Mouse (Mus musculus) MEL-GATA-1-ER (cell line): ENCODE measurements at regions not wholly inside any gene's neighbourhood (a gene's known extent, or its start where the extent isn't known, plus 50 kb on each side); places are given as distances from the start of the nearest gene placed in this dataset.
"Not testable (repeated sequence)": the region's sequence is repeated elsewhere in the genome, so short reads cannot be mapped to it uniquely, and the experiment has no call there.

Experiments
- DNase-seq: peaks from one replicate; pipeline ENCODE4 v3.0.0-alpha.2; 2012; ENCODE audit warnings: low read depth; ENCODE audit errors: extremely low read depth

DNA sequence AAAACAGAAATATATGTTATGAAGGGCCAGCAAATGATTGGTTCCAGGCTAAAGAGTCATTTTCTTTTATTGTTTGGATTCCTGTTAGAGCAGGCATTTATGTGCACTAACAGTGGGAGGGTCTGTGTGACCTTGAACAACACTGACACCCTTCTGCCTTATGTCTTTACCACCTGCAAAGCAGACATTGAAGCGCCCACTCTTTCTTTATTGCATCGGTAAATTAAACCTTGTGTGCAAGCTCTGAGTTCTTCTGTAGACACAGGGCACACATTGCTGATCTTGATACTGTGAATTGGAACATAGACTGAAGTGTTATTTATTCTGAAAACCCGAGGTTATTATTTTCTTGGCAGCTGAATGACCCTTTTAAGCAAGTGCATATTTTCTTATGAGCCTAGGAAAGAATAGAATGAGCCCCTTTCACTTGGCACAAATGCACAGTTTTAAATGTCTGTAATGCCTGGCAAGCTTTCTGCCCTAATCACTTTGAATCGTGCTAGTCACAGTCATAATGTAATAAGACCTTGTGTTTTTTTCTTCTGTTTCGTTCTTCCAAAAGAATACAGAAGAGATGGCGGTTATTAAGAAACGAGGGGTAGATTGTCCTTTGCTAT, 125.1 kb upstream of the Cobl start:
- no peak for DNase-seq

DNA sequence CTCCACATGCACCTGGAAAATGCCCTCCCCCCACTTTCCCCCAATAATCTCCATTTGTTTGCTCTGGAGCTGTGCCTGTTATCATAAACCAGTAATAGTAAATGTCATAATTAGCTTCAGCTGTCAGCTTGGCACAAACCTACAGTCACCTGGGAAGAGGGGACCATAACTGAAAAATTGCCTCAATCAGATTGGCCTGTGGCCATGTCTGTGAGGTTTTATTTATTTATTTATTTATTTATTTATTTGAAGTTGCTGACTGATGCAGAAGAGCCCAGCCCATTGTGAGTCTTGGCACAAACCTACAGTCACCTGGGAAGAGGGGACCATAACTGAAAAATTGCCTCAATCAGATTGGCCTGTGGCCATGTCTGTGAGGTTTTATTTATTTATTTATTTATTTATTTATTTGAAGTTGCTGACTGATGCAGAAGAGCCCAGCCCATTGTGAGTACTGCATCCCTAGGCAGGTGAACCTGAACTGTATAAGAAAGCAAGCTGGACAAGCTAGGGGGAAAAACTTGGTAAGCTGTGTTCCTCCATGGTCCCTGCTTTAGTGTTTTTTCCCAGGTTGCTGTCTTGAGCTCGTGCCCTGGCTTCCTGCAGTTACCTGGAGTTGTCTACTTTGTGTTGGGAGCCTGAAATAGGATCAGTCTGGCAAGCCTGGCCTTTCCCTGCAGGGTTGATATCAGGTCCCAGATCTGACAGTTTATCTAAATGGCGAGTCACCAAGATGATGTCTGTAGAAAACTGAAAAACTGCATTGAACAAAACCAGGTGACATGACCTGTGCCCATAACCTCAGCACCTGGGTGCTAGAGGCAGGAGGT, 120.3 kb upstream of the Cobl start:
- not testable (repeated sequence) for DNase-seq

DNA sequence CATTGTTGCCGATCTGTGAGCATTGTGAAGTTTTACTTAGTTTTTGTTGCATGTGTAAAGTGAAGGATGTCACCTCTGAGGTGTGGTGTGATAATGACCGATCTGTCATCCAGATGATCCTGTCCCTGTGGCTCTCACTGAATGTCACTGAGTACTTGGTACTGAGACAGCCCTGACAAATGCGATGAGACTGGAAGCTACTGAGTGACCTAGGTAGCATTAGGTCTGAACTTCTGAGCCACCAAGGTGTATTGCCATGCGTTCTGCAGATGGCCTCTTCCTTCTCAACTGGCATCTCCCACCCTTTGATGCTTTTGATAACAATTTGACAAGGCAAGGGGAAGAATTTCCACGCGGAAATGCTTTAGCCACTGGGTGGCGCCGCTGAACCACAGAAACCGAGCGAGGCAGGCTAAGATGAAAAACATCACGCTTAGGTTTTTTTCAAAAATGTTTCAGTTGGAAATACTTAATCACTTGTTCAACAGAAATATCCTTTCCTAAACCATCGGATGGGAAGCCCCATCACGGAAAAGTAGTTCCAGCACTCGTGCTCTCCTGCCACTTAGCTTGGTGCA, 114.3 kb upstream of the Cobl start:
- peak; percentile 17 for DNase-seq

DNA sequence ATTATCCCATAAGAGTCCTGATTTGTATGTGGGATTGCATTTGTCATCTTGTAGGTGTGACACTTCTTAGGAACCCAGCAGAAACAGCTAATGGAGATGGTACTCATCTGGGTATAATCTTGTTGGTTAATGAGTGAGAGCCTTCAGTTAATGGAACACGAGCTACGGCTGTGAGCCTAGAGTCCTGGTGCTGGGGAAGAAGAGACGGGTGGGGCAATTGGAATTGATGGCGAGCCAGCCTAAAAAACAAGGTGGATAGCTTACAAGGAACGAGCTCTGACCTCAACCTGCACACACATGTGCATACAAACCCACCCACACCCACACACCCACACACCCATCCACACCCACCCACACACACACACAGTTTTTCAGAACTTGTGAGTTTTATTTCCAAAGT, 94.9 kb upstream of the Cobl start:
- DNase-seq = no peak

DNA sequence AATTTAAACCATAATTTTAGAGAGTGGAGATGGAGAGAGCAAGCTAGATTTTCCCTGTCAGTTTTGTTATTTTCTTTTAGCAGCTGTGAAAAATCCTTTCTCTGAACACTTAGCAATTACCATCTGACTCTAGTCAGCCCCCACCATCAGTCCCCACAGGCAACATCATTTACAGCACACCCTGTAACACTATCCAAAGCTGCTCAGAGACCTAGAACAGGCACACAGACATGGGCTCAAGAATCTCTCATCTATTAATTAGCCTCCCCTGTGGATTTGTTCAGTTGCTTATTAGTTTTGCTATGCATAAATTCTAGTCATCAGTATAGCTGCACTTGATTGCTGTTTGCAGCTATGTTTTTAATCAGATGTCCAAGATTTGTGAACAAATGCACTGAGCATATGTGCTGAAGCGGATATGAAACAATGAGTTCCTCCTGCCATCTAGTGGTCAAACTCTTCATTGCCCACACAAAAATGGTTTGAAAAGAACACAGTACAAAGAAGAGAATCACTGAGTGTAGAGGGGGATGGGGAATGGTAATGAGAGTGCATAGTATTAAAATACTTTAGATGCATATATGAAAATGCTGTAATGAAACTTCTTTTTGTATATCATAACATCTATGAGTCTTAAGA, 94.4 kb upstream of the Cobl start:
- peak; percentile 20 for DNase-seq

DNA sequence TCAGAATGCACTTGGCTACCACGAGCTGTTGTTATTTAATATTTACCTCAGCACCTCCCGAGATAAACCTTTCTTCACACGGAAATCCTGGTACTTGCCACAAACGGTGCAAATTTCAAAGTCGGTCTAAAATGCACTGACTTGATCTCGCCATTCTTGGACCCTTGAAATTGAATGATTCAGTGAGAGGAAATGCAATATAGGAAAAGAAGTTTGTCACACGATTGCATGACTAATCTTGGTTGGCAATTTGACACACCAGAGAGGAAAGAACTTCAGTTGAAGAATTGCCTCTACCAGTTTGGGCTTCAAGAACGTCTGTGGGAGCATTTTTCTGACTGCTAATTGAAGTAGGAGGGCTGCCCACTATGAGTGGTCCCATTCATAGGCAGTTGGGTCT, 93.4 kb upstream of the Cobl start:
- DNase-seq = no peak

DNA sequence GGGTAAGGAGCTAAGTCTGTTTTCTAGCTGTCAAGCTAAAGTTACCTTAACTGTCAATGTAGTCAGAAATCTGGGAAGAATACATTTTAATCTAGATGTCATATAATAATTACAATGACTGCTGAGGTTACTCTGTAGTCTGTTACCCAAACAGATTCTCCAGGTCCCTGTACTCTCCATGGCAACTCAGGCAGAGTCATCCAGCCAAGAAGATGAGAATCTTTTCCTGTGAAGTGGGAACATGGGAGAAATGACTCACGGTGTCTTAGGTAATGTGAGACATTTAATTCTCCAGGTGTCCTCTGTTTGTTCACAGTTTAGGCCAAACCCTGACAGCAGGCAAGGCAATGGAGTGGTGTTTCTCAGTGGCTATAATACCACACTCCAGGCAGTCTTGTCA, 81.0 kb upstream of the Cobl start:
- DNase-seq = no peak

DNA sequence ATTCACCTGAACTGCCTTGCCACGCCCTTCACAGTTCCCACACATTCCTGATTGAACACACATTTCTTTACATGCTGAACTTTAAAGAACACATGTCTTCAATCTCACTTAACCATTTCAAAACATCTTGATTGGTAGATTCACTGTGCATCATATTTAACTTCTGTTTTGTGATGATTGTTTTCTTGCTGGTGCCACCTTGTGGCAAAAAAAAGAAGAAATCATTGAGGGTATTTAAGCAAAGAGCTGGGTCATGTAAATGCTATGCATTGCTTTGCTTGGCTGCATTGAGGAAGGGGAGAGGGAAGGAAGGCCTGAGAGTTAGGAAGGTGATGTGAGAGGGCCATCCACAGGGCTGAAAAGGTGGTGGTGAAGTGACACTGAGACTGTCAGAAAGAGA, 78.3 kb upstream of the Cobl start:
- no peak for DNase-seq

DNA sequence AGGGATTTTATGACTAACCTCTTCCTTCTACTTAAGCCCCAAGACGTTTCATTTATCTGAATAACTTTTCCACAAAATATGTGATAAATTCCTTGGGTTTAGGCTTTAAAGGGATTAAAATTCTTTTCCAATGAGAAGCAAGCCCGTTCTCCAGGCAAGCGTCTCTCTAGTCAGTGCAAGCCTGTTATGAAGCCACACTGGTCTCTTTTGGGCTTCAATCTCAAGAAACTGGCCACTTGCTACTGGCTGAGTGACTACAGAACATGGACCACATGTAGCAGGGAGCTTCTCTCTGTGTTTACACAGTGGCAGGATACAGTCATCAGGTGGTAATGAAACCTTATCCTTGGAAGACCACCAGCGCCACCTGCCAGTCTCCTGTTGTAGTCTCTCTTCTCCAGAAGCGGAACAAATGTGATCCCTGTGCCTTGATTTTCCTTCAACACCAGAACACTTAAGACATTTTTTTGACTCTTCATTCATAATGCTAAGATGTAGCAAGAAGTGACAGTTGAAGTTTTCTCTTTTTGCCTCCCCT, 75.6 kb upstream of the Cobl start:
- no peak for DNase-seq

DNA sequence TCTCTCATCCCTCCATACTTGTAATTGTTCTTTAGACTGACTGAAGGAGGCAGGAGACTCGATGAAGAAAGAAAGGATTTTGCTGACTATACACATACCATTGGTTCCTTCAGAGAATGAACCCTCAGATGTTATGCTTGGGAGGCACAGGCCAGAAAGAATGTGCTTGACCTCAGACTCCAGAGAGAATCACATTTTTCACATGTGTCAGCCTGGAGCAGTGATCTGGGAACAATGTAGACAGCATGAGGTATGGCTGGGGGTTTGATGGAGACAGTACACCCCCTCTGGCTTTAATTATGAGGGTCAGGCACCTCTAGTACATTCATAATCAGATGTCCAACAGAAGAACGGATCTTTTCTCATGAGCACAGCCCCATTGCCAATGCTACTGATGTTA, 70.3 kb upstream of the Cobl start:
- DNase-seq = no peak

DNA sequence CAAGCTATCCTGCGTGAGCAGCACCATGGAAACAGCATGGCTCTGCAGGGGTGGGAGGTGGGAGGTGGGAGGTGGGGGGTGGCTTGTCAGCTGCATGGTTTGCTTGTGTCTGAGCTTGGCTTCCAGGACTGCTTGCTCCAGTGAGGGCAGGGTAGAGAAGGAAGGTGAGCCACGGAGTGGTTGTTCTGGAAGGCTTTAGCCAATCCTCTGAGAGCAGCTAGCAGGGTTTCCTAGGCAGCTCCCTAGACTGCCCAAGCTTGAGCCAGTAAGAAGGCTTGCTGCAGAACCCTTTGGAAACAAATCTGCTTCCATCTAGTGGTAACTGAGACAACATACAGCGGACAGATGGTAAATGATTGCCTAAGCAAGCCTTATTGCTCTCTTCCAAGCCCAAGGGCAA, 67.5 kb upstream of the Cobl start:
- no peak for DNase-seq

DNA sequence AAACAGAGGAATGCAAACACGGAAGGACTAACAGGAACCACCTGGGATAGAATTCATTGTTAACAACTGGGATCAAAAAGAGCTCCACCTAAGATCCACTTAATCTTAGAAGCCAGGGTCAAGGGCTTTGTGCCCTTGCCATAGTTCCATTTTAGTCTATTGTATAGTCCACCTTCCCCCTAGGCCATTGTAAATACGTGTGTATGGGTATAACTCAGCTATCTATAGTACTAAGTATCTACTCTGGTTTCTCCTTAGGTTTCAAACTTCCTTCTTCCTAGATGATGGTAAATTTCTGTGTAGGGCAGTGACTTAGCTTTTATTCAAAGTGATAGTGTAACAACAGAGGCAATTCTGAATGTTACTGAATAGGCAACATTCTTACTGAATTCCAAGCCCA, 57.3 kb upstream of the Cobl start:
- not testable (repeated sequence) for DNase-seq

DNA sequence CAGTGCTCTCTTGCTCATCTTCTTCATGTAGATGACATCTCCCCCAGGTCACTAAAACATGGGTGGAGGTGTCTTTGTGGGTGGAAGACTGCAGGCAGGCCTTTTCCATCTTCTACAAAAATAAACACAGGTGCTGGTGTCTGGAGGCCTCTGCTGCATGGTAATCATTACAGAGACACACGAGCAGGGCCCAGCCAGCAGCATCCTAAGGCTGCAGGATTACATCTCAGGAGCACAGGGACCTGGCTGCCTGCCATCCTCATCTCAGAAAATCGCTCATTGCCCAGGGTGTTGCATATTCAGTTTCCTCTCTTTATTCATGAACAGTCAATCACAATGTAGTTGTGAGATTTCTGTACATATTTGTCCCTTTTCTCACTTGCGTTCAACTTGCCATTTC, 56.5 kb upstream of the Cobl start:
- DNase-seq = no peak

DNA sequence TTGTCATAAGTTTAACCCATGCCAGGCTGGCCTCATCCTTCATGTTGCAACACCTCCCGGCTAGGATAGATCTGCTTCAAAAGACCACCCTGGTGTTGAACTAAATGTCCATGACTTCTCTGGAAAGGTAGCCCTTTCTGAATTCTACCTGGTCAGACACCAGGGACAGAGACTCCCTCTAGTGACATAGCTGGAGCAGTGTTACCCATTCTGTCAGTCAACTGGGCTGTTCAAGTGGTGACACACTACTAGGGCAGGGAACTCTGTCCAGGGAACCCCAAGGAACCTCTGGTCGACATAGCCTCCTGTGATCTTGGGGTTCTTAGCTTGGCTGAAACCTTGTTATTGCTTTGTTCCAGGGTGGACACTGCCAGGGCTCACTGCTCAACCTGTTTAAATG, 51.6 kb upstream of the Cobl start:
- DNase-seq = no peak
